Mouse (Mus musculus) right cerebral cortex, postnatal 14 days (tissue): Measurements from ENCODE around the gene Ndrg3.
"Not testable (repeated sequence)": the region's sequence is repeated elsewhere in the genome, so short reads cannot be mapped to it uniquely, and the experiment has no call there.

Experiments
- DNase-seq: peaks from one replicate; pipeline ENCODE4 v3.0.0; 2022

Ndrg3 gene

DNA sequence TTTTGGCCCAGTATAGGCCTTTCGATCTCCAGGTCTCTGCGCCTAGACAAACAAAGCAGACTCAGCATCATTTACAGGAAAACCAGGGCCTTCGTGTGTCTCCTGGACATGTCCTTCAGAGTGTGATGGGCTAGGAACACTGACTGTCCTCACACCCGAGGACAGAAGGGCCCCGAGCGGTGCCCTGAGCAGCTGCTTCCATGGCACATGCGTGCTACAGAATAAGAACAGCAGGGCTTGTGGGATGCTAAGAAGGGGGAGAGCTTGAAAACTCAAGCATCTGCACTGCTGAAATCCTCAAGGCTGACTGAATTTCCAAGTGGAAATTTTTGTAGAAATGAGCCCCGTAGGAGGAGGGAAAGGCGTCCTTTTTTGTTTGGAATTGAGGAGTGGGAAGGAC, 94.8 kb downstream of the Ndrg3 start:
- DNase-seq = no peak

DNA sequence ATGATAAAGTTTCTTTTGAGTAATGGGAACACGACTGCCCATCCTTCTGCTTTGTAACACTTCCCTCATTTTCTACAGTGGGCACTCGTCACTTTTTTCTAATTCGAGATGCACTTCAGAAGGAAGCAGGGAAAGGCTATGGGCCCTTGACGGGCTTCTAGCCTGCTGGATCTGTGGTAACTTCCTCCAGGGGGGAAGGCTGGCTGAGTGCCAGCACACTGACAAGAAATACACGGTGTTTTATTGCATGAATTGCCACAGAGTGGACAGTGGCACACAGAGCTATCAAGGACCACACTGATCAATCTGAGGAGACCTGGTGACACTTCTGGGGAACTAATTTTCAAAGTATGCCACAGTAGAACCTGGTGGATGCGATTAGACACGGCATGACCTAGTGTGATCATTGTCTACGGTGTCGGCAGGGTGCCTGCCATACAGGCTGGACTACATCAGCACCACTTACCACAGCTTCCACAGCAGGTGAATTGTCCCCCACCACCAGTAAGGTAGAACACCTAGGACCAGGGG, 95.4 kb downstream of the Ndrg3 start:
- DNase-seq = no peak

DNA sequence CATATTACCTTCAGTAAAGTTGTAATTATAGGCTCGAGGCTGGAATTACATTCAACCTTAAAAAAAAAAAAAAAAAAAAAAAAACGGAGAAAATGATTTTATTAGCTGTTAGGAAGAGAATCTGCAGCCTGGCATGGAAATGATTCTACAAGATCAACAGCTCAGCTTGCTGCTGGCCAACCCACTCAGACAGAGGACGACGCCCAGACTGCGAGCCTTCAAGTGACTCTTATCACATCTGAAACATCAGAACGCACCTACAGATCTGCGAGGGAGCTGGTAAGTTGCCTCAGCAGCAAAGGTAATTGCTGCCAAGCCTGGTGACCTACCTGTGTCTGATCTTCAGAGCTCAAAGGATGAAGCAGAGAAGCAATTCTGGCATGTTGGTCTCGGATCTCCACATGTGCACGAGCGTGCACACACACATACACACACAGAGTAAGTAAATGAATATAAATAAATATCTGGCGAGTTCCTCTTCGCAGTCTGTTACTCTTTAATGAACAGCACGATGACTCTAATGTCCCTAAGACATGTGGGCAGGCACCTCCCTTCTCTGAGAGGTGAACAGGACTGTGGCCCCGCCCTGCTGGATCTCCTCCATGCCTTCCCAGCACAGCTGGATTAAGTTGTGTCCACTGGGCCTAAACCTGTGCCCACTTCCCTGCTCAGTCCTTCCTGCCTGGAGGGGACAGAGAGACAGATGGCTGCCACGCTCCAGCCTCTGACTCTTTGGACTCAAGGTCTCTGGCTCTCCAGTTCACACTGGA, 97.2 kb downstream of the Ndrg3 start:
- DNase-seq = no peak

DNA sequence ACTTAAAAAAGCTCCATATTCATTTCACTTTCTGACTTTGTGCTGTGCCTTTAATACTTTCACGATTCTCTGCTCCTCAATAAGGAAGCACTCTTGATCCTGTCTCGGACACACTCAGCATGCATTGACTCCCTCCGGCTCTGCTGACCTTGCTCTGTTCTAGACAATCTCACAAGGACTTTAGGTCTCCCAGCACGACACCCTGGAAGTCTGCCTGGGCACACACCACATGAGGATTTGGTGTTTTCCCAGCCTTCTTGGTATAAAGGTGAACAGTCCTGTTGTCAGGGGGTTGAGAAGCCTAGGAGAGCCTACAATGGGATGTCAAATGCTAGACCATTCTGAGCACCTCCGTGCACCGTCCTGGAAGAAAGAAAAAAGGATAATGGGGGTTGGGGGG, 99.0 kb downstream of the Ndrg3 start:
- DNase-seq = no peak

DNA sequence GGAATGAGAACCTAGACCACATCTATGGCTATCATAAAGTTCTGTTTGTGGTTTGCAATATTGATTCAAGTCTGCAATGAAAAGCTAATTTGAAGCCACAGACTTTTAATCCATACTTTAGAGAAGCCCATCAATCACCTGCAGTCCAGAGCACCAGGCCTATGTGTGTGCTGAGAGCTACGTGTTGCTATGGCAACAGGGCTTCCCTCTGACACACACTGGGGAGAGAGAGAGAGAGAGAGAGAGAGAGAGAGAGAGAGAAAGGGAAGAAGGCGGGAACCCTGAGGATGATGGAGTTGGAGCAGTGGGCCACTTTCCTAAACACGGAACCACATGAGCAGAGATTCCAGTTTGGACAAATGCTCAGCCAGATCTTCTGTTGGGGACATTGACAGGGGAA, 99.6 kb downstream of the Ndrg3 start:
- no peak for DNase-seq

DNA sequence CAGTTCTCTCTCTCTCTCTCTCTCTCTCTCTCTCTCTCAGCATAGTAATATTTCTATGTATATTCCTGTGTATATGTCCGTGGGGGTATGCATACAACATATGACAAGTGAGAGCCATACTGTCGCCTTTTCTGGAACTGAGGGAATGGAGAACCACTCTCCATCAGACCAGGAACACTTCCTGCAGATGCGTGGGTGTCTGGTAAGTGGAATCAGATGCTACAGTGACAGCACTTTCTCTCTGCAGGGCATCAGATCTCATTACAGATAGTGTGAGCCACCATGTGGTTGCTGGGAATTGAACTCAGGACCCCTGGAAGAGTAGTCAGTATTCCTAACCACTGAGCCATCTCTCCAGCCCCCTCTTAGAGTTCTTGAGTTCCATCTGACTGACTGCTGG, 103.4 kb downstream of the Ndrg3 start:
- DNase-seq = no peak

DNA sequence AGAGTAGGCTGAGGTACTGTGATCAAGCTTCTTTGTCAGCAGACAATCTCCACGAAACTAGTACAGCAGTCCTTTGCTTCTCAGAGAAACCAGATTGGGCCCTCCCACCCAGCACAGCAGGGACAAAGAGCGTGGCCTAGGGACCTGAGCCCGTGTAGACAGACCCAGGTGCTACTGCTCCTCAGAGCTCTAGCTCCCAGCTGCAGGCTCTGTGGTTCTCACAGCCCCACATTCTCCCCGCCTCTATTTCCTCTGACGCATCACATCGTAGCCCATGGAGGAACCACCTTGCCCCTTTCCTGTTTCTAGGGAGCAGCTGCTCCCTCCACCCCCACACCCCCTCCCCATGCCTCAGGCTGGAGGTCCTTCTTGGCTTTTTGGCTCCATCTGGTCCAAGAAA, 104.8 kb downstream of the Ndrg3 start, which contains the start of gene Sla2:
TSS of gene Sla2 (minus strand) at position 176 of the 400 bp plus-strand sequence.
- DNase-seq = no peak

DNA sequence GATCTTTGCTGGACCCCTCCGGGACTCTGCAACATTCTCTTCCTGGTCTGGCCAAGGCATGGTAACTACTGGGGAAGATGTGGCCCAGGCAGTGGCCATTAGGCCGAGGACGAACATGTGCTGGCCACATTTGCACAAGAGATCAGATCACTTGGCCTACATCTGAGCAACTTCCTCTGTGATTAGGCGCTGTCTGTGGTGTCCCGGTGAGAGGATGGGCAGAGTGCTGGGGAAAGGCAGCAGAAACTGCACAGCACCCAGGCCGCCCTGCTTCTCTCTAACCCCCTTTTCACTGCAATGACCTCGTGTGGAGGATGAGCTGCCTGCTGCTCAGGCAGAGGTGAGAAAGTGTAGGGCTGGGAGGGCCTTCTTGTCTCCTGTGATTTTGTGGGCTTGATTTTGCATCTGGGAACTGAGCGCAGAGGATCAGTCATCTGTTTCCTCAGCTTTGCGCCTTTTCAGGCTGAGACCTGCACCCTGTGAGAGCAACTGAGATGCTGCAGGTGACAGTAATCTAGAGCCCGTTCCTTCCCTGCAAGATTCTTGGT, 105.7 kb downstream of the Ndrg3 start:
- DNase-seq = no peak

DNA sequence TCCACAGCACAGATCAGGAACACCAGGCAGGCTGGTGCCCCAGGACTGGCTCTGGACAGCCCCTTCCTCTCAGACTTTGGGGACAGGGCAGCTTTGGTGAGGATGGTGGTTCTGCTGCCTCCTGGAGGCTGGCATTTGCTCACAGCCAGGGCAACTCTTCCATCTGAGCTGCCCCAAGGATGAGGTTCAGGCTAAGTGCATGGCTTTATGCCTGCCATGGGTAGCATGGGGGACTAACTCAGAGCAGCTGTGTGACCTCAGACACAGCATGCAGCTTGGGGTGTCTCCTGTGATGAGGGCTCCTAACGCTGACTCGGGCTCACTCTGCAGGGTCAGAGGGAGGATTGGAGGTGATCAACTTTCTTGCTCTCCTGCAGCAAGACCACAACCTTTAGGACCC, 106.2 kb downstream of the Ndrg3 start:
- not testable (repeated sequence) for DNase-seq

DNA sequence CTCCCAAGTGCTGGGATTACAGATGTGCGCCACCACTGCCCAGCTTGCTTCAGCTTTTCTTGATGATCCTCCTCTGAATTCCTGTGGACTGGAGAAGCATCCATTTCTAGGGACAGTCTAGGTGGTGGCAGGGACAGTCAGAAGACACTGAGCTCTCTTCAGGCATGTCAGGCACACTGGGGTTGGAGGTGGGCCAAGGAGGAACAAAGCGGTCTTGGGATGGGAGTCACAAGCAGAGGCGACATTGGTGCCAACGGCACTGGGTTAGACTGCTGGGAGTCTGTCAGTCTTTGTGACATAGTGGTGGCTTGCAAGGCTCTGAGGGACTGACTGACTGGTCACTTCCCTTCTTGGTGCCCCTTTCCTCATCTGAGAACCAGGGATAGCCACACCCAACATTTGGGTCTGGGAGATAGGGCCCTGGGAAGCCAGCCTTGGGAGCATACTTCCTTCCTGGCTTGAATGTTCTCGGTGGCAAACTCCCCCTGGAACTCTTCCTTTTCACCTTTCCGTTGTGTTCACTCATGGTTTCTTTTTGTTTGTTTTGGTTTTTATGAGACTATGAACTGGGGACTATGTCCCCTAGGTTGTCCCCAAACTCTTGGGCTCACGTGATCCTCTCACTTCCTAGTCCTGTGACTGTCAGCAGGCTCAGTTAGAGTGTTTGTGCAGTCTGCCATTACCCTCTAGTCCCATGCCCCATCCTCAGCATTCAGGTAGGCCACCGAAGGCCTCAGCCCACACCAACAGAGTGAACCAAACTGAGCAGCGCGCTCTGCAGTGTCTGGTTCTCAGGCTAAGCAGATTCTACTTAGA, 107.3 kb downstream of the Ndrg3 start:
- DNase-seq = peak; percentile 16

DNA sequence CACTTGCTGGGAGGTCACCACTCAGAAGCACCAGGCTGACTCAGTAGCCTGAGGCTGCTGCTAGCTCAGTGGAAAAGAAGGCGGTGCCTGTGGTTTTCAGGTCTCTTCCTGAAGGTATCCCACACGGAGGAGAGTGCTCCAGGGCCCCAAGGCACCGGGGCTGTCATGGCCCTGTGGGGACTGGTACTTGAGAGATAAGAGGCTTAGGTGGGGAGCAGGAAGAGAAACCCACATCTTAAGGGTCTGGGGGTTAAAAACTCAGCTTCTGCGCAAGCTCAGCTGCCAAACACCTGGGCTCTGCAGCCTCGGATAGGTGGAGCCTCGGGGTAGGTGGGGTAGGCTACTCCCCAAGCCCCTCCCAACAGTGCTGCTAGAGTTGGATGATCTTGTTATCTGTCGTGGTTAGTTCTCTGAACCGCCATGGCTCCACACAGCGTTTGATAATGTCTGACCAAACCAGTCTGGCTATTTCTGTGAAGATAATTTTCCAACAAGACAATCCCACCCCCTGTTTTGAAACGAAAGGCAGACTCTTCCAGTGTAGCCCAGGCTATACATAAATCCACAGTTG, 109.3 kb downstream of the Ndrg3 start:
- no peak for DNase-seq

DNA sequence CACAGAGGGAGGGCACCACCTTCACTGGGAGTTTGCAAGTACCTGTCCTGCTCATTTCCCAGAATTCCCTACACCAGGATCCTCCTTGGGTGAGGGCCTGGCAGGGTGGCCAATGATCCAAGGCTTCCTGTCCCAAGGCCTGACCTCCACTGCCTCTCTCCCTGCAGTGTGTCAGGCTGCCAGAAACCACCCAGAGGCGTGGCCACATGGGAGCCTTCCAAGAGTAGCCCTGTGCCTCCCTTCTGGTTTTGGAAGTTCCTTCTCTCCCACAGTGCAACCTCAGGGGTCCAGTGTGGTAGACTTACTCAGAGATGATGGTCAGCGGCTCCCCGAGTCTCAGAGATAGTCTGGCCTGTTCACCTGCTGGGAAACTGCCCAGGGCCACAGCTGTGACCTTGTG, 112.3 kb downstream of the Ndrg3 start:
- DNase-seq = no peak

DNA sequence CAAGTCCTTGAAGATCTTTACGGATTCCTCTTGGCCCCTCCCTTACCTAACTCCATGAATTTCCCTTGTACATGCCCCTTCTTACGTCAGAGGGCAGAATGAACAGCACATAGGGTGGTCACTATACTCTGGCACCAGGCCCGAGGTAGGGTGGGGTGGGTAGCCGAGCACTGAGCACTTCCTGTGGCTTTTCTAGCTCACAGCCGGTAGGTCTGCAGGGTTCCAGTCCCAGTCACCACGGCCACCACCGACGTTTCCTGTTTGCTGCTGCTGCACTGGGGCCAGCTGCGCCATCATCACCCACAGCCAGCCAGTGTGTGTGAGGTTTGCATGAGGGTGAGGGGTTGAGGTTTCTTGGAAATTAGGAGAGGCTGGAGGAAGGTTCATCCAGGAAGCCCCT, 114.1 kb downstream of the Ndrg3 start:
- no peak for DNase-seq
